Mouse (Mus musculus): ENCODE results near the gene Cpa5. TPM values are rescaled to one million over a fixed set of nuclear protein-coding genes. Genes with fewer than 3 reads are reported as not detected.

The Cpa5 gene
- polyA plus RNA-seq, 1 experiment from 2014 or later: 0.74 TPM

- Histone ChIP-seq H3K9ac (ENCODE audit: low read length) (no peak overlapping the region), H3K27ac (replicated peaks in 1 of 2; ENCODE audit: control insufficient read depth in 1 of 2, insufficient read depth in 1 of 2, low read depth in 2 of 2, low read length in 2 of 2) (no peak overlapping the region), H3K4me1 (ENCODE audit: control insufficient read depth in 2 of 2, insufficient read depth in 2 of 2, low read length in 2 of 2) (peaks cover 4 to 5% of the 10 kb centered on the region in 2 experiments; a peak in 3 of 4 replicates), H3K4me2 (ENCODE audit: low read length) (no peak overlapping the region), H3K36me3 (ENCODE audit: control insufficient read depth, insufficient read depth, low read length) (no peaks in the 10 kb centered on the region), H3K4me3 (ENCODE audit: control insufficient read depth in 1 of 2, insufficient read depth in 1 of 2, low read depth in 1 of 2, low read length in 2 of 2) (no peak overlapping the region), H3K27me3 (ENCODE audit: control insufficient read depth, insufficient read depth, low read length) (no peaks in the 10 kb centered on the region), H3K9me3 (ENCODE audit: control insufficient read depth, low read length) (no peaks in the 10 kb centered on the region)
- no peak for ATAC-seq (ENCODE audit: insufficient number of reproducible peaks, insufficient read depth, low FRiP score, low read depth)
- WGBS: 92% methylated on average over 3 of the region's 3 CpGs
Observed at GRCm38 (mm10) chr6:30644462-30644861, 33.7 kb downstream of the Cpa5 start.

GRCm38 (mm10) chr6:30645379-30645778 is 34.6 kb downstream of the Cpa5 start:
- WGBS: 81% methylated on average over 6 of the region's 6 CpGs
- no peaks in the 10 kb centered on the region for H3K36me3 ChIP-seq (ENCODE audit: control insufficient read depth, insufficient read depth, low read length)
- ATAC-seq (ENCODE audit: insufficient number of reproducible peaks, insufficient read depth, low FRiP score, low read depth): no peak

DNA sequence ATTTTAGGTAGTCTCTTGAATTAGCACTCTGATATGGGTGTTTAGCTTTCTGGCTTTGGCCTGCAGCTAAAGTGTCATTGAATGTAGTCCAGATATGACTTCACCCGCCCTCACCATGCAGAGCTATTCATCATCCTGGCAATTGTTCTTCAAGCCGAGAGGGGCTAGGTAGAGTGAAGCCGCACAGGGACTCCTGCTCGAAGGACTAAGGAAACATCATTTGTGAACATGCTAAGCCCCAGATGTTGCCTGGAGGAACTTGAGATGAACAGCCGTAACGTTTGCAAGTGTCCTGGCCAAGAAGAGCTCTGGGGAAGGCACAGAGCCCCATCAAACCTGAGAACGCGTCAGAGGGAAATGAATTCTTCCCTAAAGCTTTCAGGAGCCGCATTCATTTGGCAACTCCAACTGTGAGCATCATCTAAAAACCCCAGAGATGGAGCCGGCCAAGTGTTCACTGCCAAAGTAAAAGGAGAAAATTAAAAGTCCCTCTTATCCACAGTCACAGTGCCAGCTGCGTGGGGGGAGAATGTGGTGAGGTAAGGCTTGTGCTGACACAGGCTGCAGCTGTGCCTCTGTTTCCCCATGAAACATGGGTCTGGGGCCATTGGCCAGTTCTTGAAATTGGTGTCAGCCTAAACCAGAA is 39.0 kb downstream of the Cpa5 start:
- Histone ChIP-seq H3K9ac (ENCODE audit: low read length) (no peak overlapping the region), H3K4me2 (ENCODE audit: low read length) (no peak overlapping the region), H3K4me1 (ENCODE audit: control insufficient read depth in 2 of 2, insufficient read depth in 2 of 2, low read length in 2 of 2) (peaks cover 8 to 9% of the 10 kb centered on the region in 2 experiments; a peak in 3 of 4 replicates), H3K27me3 (ENCODE audit: control insufficient read depth, insufficient read depth, low read length) (no peaks in the 10 kb centered on the region), H3K36me3 (ENCODE audit: control insufficient read depth, insufficient read depth, low read length) (no peaks in the 10 kb centered on the region), H3K4me3 (ENCODE audit: control insufficient read depth in 1 of 2, insufficient read depth in 1 of 2, low read depth in 1 of 2, low read length in 2 of 2) (no peak overlapping the region), H3K27ac (replicated peaks in 1 of 2; ENCODE audit: control insufficient read depth in 1 of 2, insufficient read depth in 1 of 2, low read depth in 2 of 2, low read length in 2 of 2) (0 out of 4 replicates have a peak overlapping the region, but pooled peaks of 1 of the 2 experiments have one; percentile 12), H3K9me3 (ENCODE audit: control insufficient read depth, low read length) (no peaks in the 10 kb centered on the region)
- ATAC-seq (ENCODE audit: insufficient number of reproducible peaks, insufficient read depth, low FRiP score, low read depth): no peak
- WGBS: 71% methylated on average over 11 of the region's 11 CpGs

More at GRCm38 (mm10) chr6:30645379-30645778, 34.6 kb downstream of the Cpa5 start:
- Histone ChIP-seq H3K9ac (ENCODE audit: low read length) (no peak overlapping the region), H3K27ac (replicated peaks in 1 of 2; ENCODE audit: control insufficient read depth in 1 of 2, insufficient read depth in 1 of 2, low read depth in 2 of 2, low read length in 2 of 2) (no peak overlapping the region), H3K4me1 (ENCODE audit: control insufficient read depth in 2 of 2, insufficient read depth in 2 of 2, low read length in 2 of 2) (peaks cover 8 to 9% of the 10 kb centered on the region in 2 experiments; a peak in 3 of 4 replicates), H3K4me3 (ENCODE audit: control insufficient read depth in 1 of 2, insufficient read depth in 1 of 2, low read depth in 1 of 2, low read length in 2 of 2) (no peak overlapping the region), H3K9me3 (ENCODE audit: control insufficient read depth, low read length) (no peaks in the 10 kb centered on the region), H3K27me3 (ENCODE audit: control insufficient read depth, insufficient read depth, low read length) (no peaks in the 10 kb centered on the region), H3K4me2 (ENCODE audit: low read length) (no peak overlapping the region)

DNA sequence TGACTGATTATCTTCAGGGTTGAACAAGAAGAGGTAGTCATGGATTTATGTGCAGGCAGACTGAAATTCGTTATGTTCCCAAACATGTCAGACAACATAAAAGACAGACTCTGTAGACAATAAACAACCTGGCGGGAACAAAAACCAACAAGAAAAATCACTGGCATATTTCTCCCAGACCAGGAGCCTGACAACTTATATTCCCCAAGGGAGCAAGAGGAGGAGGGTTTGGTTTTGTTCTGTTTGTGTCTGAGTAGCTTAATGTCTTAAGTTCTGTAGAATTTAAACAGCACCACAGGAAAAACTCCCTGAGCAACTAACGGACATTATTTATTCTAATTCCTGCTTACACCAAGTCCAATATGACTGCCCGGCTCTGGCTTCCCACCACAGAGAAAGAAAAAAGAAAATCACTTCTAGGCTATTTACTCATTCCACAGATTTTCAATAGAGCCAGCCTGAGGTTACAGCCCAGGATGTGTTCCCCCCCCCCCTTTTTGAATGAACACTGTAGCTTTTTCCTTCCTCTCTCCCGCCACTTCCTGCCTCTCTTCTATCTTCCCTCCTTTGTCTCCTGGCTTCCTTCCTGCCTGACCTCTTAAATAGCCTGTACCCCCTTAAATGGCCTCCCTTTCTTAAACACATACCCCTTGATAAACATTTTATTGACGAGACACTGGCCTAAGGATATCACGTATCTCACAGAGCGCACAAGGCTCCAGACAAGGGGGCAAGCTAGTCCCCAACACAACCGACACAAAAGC is 41.8 kb downstream of the Cpa5 start:
- Histone ChIP-seq H3K36me3 (ENCODE audit: control insufficient read depth, insufficient read depth, low read length) (0 out of 2 replicates have a peak, but pooled peaks cover 3% of the 10 kb centered on the region), H3K9me3 (ENCODE audit: control insufficient read depth, low read length) (no peaks in the 10 kb centered on the region), H3K4me2 (ENCODE audit: low read length) (no peak overlapping the region), H3K27me3 (ENCODE audit: control insufficient read depth, insufficient read depth, low read length) (no peaks in the 10 kb centered on the region), H3K9ac (ENCODE audit: low read length) (no peak overlapping the region), H3K4me3 (ENCODE audit: control insufficient read depth in 1 of 2, insufficient read depth in 1 of 2, low read depth in 1 of 2, low read length in 2 of 2) (no peak overlapping the region), H3K27ac (replicated peaks in 1 of 2; ENCODE audit: control insufficient read depth in 1 of 2, insufficient read depth in 1 of 2, low read depth in 2 of 2, low read length in 2 of 2) (peak overlapping the region; percentile 57 to 76), H3K4me1 (ENCODE audit: control insufficient read depth in 2 of 2, insufficient read depth in 2 of 2, low read length in 2 of 2) (peaks cover 13% of the 10 kb centered on the region in 2 experiments)
- ATAC-seq (ENCODE audit: insufficient number of reproducible peaks, insufficient read depth, low FRiP score, low read depth): peak; percentile 38; the same call in 1 of the 2 replicates
- WGBS: 63% methylated on average over 9 of the region's 9 CpGs

- 87% methylated on average over 6 of the region's 6 CpGs for WGBS
- H3K36me3 ChIP-seq (ENCODE audit: control insufficient read depth, insufficient read depth, low read length): 0 out of 2 replicates have a peak, but pooled peaks cover 3% of the 10 kb centered on the region
- H3K4me3 ChIP-seq (ENCODE audit: control insufficient read depth in 1 of 2, insufficient read depth in 1 of 2, low read depth in 1 of 2, low read length in 2 of 2): no peak overlapping the region
- no peak overlapping the region for H3K9ac ChIP-seq (ENCODE audit: low read length)
- no peak for ATAC-seq (ENCODE audit: insufficient number of reproducible peaks, insufficient read depth, low FRiP score, low read depth)
- peaks cover 13% of the 10 kb centered on the region in 2 experiments for H3K4me1 ChIP-seq (ENCODE audit: control insufficient read depth in 2 of 2, insufficient read depth in 2 of 2, low read length in 2 of 2)
- no peaks in the 10 kb centered on the region for H3K27me3 ChIP-seq (ENCODE audit: control insufficient read depth, insufficient read depth, low read length)
- H3K9me3 ChIP-seq (ENCODE audit: control insufficient read depth, low read length): no peaks in the 10 kb centered on the region
- peak overlapping the region; percentile 57 to 76; a peak in 3 of 4 replicates for H3K27ac ChIP-seq (replicated peaks in 1 of 2; ENCODE audit: control insufficient read depth in 1 of 2, insufficient read depth in 1 of 2, low read depth in 2 of 2, low read length in 2 of 2)
- H3K4me2 ChIP-seq (ENCODE audit: low read length): no peak overlapping the region
Observed at GRCm38 (mm10) chr6:30653518-30653917, 42.7 kb downstream of the Cpa5 start.

DNA sequence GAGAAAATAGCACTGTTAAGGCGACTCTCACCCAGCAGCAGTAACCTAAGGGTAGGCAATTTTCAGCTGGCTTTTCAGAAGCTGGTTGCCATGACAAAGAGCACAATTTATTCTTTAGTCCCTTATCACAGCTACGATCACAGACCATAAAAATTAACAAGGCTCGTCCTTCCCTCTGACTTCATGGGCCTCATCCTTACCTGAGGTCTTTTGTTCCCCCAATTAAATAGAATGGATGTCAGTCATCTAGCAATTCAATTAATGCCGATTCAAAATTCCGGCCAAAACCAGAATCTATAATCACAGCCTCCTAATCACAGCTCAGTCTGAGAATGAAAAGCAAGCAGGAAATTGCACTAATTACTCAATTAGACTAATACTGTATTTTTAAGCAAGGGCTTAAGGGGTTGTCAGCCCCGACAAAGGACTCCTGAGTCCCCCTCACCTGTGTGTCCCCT is 43.6 kb downstream of the Cpa5 start:
- no peak overlapping the region for H3K4me3 ChIP-seq (ENCODE audit: control insufficient read depth in 1 of 2, insufficient read depth in 1 of 2, low read depth in 1 of 2, low read length in 2 of 2)
- no peak overlapping the region for H3K4me2 ChIP-seq (ENCODE audit: low read length)
- no peak for ATAC-seq (ENCODE audit: insufficient number of reproducible peaks, insufficient read depth, low FRiP score, low read depth)
- no peaks in the 10 kb centered on the region for H3K27me3 ChIP-seq (ENCODE audit: control insufficient read depth, insufficient read depth, low read length)
- WGBS: 81% methylated on average over 6 of the region's 6 CpGs
- peaks cover 9 to 12% of the 10 kb centered on the region in 2 experiments for H3K4me1 ChIP-seq (ENCODE audit: control insufficient read depth in 2 of 2, insufficient read depth in 2 of 2, low read length in 2 of 2)
- no peaks in the 10 kb centered on the region for H3K9me3 ChIP-seq (ENCODE audit: control insufficient read depth, low read length)
- 0 out of 4 replicates have a peak overlapping the region, but pooled peaks of 1 of the 2 experiments have one; percentile 57 for H3K27ac ChIP-seq (replicated peaks in 1 of 2; ENCODE audit: control insufficient read depth in 1 of 2, insufficient read depth in 1 of 2, low read depth in 2 of 2, low read length in 2 of 2)
- 0 out of 2 replicates have a peak, but pooled peaks cover 3% of the 10 kb centered on the region for H3K36me3 ChIP-seq (ENCODE audit: control insufficient read depth, insufficient read depth, low read length)
- H3K9ac ChIP-seq (ENCODE audit: low read length): no peak overlapping the region

DNA sequence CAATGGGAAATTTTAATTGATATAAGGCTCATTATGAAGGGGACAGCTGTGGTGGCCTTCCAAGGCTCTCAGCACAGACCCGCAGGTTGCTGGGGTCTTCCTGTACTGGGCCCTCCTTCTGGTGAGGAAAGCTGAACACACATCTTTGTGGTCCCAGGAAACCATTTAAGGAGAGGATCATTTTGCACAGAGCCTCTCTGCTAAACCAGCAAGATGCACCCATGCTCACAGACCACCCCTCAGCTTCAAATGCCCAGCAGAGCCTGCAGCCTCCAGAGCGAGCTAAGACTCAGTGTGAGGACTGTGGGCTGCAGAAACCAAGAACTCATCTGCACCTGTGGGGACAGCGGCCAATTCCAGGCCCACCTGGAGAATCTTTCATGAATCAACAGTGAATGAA is 44.1 kb downstream of the Cpa5 start:
- WGBS: 89% methylated on average over 3 of the region's 3 CpGs
- H3K4me2 ChIP-seq (ENCODE audit: low read length): no peak overlapping the region
- ATAC-seq (ENCODE audit: insufficient number of reproducible peaks, insufficient read depth, low FRiP score, low read depth): no peak
- H3K9me3 ChIP-seq (ENCODE audit: control insufficient read depth, low read length): no peaks in the 10 kb centered on the region
- 0 out of 2 replicates have a peak, but pooled peaks cover 3% of the 10 kb centered on the region for H3K36me3 ChIP-seq (ENCODE audit: control insufficient read depth, insufficient read depth, low read length)
- no peak overlapping the region for H3K4me3 ChIP-seq (ENCODE audit: control insufficient read depth in 1 of 2, insufficient read depth in 1 of 2, low read depth in 1 of 2, low read length in 2 of 2)
- H3K4me1 ChIP-seq (ENCODE audit: control insufficient read depth in 2 of 2, insufficient read depth in 2 of 2, low read length in 2 of 2): peaks cover 4 to 7% of the 10 kb centered on the region in 2 experiments
- H3K27me3 ChIP-seq (ENCODE audit: control insufficient read depth, insufficient read depth, low read length): no peaks in the 10 kb centered on the region
- H3K9ac ChIP-seq (ENCODE audit: low read length): no peak overlapping the region
- H3K27ac ChIP-seq (replicated peaks in 1 of 2; ENCODE audit: control insufficient read depth in 1 of 2, insufficient read depth in 1 of 2, low read depth in 2 of 2, low read length in 2 of 2): 0 out of 4 replicates have a peak overlapping the region, but pooled peaks of 1 of the 2 experiments have one; percentile 11
